Mouse (Mus musculus) gastrocnemius, adult 8-10 months (tissue): Measurements from ENCODE around the gene Tmcc3. TPM values are rescaled to one million over a fixed set of nuclear protein-coding genes. Genes with fewer than 3 reads are reported as not detected.

Experiments used
- DNase-seq, 2 experiments: peaks; one replicate each; pipeline ENCODE4 v3.0.0; 2022; ENCODE audit warnings: low spot score in 2 of 2
- total RNA-seq, 4 experiments: library from RNA; stranded (reverse); gene quantifications; 2 replicates each; pipeline ENCODE4 v1.2.4; 2022

Gene Tmcc3
- total RNA-seq, 4 experiments from 2014 or later, result 17.4 to 22.5 (median 20.3) TPM

GRCm38 (mm10) chr10:94360664-94361063 is 48.9 kb downstream of the Tmcc3 start:
- no peak for DNase-seq

DNA sequence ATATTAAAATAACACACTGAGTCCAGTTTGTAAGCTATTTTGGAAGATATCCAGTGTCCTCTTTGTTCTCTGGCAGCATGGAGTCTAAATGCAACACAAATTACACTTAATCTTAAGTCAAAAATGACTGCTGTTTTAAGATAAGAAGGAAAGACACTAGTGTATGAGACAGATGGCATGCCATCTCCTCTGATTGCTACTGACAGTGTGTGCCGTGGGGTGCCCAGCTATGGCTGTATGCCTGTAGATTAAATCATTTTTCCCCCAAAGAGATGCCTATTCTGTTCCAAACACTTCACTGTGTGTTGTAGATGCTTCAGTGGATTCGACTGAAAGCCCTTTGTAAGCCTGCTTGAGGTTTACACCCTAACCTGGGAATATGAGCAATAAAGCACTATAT is 59.5 kb downstream of the Tmcc3 start:
- DNase-seq, result no peak

DNA sequence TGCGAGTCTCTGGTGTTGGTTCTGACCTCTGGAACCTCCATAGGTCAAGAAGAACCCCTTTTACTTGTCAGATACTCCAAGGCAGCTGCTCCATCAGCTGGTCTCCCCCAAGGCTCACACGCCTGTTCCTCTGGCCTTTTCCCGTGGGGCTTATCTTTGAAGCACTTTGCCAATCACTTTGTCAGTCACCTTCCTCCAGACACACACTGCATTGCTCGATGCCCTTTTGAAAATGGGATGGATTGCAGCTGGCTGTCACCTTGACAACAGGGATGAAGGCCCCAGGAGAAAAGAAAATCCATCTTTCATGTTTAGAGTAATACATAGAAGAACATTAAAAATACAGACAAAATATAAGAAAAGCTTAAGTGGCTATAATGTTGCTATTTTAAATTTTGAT is 65.2 kb downstream of the Tmcc3 start:
- no peak for DNase-seq

DNA sequence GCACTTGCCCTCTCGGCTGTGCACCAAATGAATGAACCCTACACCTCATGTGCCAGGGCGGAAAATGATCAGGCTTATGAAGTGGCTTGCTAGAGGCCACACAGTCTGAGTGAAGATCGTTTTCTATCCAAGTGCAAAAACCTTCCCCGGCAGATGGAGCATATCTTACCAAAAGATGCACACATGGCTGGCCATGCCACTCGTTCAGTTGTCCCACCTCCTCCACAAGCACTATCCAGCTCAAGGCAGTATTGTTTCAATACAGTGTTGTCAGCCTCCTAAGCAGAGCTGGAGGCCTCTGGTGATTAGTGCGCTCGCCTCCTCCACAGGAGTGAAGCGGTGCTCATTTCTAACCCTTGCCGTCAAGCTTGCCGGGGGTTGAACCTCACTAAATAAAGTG is 66.1 kb downstream of the Tmcc3 start:
- no peak for DNase-seq

DNA sequence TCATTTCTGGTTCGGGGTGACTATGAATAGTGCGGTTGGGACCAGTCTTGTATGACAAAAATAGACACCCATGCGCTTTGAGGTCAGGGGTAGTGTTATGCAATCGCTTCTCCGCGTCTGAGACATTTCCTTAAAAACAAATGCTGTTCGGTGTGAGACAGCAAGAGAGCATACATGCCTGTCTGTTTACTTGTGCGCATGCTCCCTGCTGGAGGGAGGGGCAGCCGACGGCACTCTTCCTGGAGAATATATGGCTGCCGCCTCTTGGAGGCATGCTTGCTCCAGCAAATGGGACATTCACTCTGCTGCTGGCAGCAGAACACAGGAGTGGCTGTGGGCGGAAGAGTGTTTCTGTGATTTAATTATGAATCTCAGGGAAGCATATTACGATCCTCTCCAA is 66.6 kb downstream of the Tmcc3 start:
- peak; percentile 10 to 54 for DNase-seq

- DNase-seq, result no peak
Measured at GRCm38 (mm10) chr10:94380082-94380481, 68.3 kb downstream of the Tmcc3 start.

GRCm38 (mm10) chr10:94380662-94381392 is 69.1 kb downstream of the Tmcc3 start:
- DNase-seq, result no peak

GRCm38 (mm10) chr10:94381393-94381740 is 69.6 kb downstream of the Tmcc3 start:
- no peak for DNase-seq

DNA sequence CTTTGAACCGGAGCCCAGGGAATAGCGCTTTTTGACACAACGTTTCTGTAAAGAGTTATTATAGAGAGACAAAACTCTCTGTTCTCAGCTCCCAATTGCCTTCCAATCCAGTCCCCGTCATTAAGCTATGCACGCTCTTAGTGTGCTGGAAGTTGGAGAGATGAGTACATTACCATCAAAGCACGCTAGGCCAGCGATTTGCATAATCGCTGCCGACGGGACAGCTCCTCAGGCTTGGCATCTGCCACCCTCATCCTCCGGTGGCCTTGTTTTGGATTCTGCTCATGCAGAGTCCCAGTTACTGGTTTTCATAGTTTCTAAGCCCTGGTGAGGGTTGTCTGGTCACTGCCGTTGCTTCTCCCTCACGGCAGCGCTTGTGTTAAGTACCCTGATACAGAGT is 70.9 kb downstream of the Tmcc3 start:
- DNase-seq, result no peak

DNA sequence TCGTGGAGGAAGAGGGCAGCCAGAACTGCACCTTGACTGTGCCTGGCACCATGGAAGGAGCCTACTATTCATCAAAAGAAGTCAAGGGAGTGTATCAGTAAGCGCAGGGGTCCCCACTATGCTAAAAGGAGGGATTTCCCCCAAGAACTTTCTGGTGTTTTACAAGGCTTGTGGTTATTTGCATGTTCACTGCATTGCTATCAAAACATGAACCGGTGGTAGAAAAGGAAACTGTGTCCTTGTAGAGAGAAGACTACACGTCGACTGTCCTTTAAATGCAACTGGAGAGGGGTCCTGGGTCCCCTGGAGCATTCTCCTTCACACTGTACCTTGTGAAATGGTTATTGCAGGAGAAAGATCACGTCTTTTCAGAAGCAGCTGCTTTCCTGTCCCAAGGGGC is 71.8 kb downstream of the Tmcc3 start:
- no peak for DNase-seq

- DNase-seq, result no peak
Measured at GRCm38 (mm10) chr10:94389219-94389618, 77.5 kb downstream of the Tmcc3 start.

DNA sequence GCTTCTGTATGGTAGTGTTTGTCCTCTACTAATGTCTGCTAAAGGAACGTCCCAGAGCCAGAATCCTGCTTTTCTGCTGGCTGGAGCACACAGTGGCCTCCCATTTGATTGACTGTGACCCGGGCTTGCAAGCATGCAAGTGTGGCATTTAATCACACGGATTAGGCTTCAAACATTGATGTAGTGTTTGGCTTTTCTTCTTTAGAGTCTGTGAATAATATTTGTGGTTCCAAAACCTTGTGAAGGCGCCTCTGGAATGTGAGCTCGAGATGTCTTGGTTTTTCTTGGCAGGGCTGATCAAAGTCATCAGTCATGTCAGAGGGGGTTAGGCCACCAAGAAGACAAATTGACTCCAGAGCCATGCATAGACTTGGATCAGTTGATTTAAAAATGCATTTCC is 79.3 kb downstream of the Tmcc3 start:
- no peak for DNase-seq

DNA sequence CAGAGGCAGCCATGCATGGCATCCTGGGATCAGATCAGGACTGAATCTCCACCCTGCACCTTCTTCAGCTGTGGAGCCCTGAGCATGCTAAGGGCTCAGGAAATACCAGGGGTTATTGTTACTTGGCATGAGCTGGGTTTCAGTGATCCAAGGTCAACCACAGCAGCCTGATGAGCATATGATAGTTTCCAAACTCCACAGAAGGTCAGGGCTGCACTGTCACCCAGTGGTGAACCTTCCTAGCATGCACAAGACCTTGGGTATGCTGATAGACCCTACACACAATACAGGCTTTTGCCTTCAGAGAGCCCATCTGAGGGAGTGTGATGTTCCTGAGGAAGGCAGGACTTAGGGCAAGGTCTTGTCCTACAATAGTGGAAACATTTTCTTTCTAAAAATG is 82.5 kb downstream of the Tmcc3 start:
- no peak for DNase-seq

DNA sequence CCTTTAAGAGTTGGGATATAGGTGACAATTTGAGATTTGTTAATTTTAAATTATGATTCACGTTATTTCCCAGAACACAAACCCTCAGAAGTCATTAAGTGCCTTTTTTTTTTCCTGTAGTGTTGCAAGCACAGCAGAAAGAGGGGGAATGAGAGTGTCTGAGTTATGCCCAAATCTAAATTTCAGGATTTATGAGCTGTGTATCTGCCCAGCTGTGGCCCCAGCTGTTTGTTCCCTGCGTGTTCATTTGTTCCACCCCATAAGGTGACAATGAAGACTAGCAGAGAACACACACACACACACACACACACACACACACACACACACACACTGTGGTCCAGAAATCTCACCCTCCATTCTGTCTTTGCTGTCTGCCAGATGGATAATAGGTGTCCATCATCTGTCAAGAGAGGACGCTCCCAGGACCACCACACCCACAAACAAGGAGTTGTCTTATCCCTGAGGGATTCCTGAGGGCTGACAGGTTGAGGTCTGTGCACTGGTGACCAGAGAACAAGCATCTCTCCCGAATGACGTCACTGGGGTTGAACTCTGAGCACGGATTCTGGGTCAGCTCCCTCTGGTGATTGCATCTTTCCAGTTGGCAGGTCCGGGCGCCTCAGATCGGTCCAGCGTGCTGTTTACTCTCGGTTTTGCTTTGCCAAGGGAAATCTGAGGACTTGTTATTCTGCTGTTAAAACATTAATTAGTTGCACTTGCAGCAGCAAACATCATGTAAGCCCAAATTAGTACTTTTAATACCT is 86.3 kb downstream of the Tmcc3 start:
- DNase-seq, result peak; percentile 43 to 45

- DNase-seq, result no peak
Measured at GRCm38 (mm10) chr10:94400895-94401294, 89.1 kb downstream of the Tmcc3 start.

- no peak for DNase-seq
Measured at GRCm38 (mm10) chr10:94405456-94405855, 93.7 kb downstream of the Tmcc3 start.

DNA sequence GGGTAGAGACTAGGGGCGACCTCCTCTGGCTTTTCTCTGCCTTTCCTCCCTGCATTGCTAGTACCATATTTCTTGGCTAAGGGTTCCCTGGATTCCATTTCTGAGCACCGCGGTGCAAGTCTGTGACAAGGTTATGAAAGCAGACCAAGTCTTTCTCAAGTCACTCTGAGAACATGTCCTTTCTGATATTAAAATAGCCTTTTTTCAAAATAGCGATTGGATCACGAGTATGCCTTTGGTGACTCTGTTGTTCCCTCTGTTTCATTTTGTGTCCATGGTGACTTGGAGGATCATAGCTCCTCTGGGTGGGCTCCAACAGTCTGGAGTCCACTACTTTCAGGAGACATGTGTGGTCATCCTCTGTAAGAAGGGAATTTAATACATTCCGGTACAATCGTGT is 95.1 kb downstream of the Tmcc3 start:
- no peak for DNase-seq

- DNase-seq, result peak; percentile 42 to 66
Measured at GRCm38 (mm10) chr10:94408356-94409146, 96.8 kb downstream of the Tmcc3 start.

GRCm38 (mm10) chr10:94409661-94410060 is 97.9 kb downstream of the Tmcc3 start:
- no peak for DNase-seq

DNA sequence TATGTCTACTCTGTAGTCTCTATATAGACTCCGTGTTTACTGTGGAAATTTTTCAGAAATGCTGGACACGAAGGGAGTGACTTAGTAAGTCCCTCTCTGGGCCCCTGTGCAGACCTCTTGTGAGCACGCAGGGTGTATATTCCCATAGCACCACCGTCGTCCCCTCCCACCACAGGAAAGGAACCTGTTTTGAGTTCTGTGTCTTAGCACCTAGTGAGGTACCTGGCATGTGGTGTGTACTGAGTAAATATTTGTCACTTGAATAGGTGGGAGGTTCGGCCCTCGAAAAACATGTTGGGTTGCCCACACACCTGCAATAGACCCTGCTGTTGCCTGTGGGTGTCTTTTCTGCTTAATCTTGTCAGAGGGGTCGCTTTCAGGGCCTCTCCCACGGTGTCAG is 99.8 kb downstream of the Tmcc3 start:
- DNase-seq, result no peak

- no peak for DNase-seq
Measured at GRCm38 (mm10) chr10:94413770-94414651, 102.3 kb downstream of the Tmcc3 start.
